In the genomic region with DNA sequence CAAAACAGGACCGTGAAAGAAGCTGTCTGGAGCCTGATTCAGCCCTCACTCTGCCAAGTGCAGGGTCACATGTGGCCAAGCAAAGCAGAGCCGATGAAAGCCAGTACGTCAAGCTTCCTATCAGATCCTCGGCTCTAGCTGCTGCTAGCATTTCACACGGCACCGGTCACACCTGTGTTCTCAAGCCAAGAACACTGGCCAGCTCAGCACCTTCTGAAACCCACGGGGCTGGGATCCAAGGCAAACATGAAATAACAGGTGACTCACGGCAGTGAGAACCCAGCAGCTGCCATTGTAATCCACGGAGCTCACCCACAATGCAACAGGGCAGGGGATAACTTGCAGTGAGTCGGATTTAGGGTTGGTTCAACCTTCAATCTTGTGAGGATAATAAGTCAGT, we compare ENCODE assay signal across 9 mouse cellular contexts.
DNase-seq lines count a peak whose midpoint lies in the region; ATAC-seq and TF ChIP-seq lines count a peak whose summit lies in the region.
"Had no signal": no experiment of that assay in that cellular context is flagged by ENCODE, and none has a peak within 500 bp of the region (broad histone marks: within the 10 kb centered on the region; RNA-seq: fewer than 3 reads in every experiment).

No protein-coding gene starts in this region.

- in situ Hi-C loops in Patski (cut with MboI; ENCODE audit: low pct_unique_long_range_greater_than_20kb), result loop anchor here (5.0 kb wide), 2 partner anchors 430 to 435 kb away; no protein-coding TSS in a partner anchor

- CTCF ChIA-PET in Patski (lab: Charles Lee), result no interaction called here

- no peaks in the 10 kb centered on the region for H3K27me3 ChIP-seq in Patski
- H3K27me3 ChIP-seq in lung, embryonic 14.5 days (ENCODE audit: insufficient read depth, low read length), result no peaks in the 10 kb centered on the region
- H3K27me3 ChIP-seq: intestine, embryonic 15.5 days had no signal

- 51% methylated on average over 10 of the region's 10 CpGs for WGBS in lung, embryonic 14.5 days

- peak; percentile 38 for DNase-seq in adrenal gland, postnatal 10 days
- DNase-seq in adrenal gland, adult 18-20 months (ENCODE audit: low spot score in 2 of 2), result no peak
- peak; percentile 92 for DNase-seq in Patski (ENCODE audit: low read depth, low spot score)
- DNase-seq in gastrocnemius, postnatal 36 days, result peak; percentile 67 to 73
- no peak for DNase-seq in lung, embryonic 14.5 days
- no peak for DNase-seq in left cerebral cortex, postnatal 14 days (ENCODE audit: low spot score in 2 of 2)
- no peak for DNase-seq in spleen, postnatal 4 days (ENCODE audit: low spot score in 2 of 2)
- no peak for DNase-seq in frontal cortex, adult 2 months (ENCODE audit: extremely low spot score in 1 of 2, low spot score in 1 of 2)

- no peak overlapping the region for H3K27ac ChIP-seq in lung, embryonic 14.5 days (ENCODE audit: low read depth)
- H3K27ac ChIP-seq: intestine, embryonic 15.5 days had no signal

- H3K4me3 ChIP-seq in lung, embryonic 14.5 days (ENCODE audit: low read depth, low read length), result no peak overlapping the region
- H3K4me3 ChIP-seq: intestine, embryonic 15.5 days had no signal

- H3K36me3 ChIP-seq in lung, embryonic 14.5 days (ENCODE audit: insufficient read depth), result no peaks in the 10 kb centered on the region
- H3K36me3 ChIP-seq: intestine, embryonic 15.5 days had no signal

- no peak for TF ChIP-seq CTCF in Patski (IDR thresholded peaks at IDR 0.05)
- TF ChIP-seq CTCF in lung, embryonic 14.5 days (IDR thresholded peaks at IDR 0.05; ENCODE audit: low read depth), result no peak

- intact Hi-C loops in gastrocnemius, postnatal 36 days (cut with DNase I), result loop anchor here (5.0 kb wide), 2 partner anchors 70 to 430 kb away; no protein-coding TSS in a partner anchor
- intact Hi-C loops in left cerebral cortex, postnatal 14 days (cut with DNase I), result no loop called here

- POLR2A ChIA-PET in Patski (lab: Charles Lee), result no interaction called here

- peak; percentile 46 for ATAC-seq in Patski
- ATAC-seq in lung, embryonic 14.5 days (ENCODE audit: insufficient read depth), result peak; percentile 35; the same call in 1 of the 2 replicates
- ATAC-seq: intestine, embryonic 15.5 days had no signal

- no peaks in the 10 kb centered on the region for H3K9me3 ChIP-seq in lung, embryonic 14.5 days (ENCODE audit: low read depth, low read length)
- H3K9me3 ChIP-seq: intestine, embryonic 15.5 days had no signal

- H3K9ac ChIP-seq in lung, embryonic 14.5 days, result no peak overlapping the region
- H3K9ac ChIP-seq: intestine, embryonic 15.5 days had no signal

- H3K4me1 ChIP-seq in lung, embryonic 14.5 days (ENCODE audit: insufficient read depth), result no peaks in the 10 kb centered on the region
- H3K4me1 ChIP-seq: intestine, embryonic 15.5 days had no signal

- H3K4me2 ChIP-seq in lung, embryonic 14.5 days, result no peak overlapping the region
- H3K4me2 ChIP-seq: intestine, embryonic 15.5 days had no signal

Comparison
In these comparisons a context has a peak if more than half of its experiments do, and no peak if none do; other contexts are left out.
1. DNase-seq: peak in adrenal gland, postnatal 10 days (single experiment), Patski (single experiment) and gastrocnemius, postnatal 36 days (2 of 2); none in adrenal gland, adult 18-20 months (0 of 2), lung, embryonic 14.5 days (single experiment), left cerebral cortex, postnatal 14 days (0 of 2), spleen, postnatal 4 days (0 of 2) and frontal cortex, adult 2 months (0 of 2).